Comparison of ENCODE assay signal across 8 mouse cellular contexts in genomic region chr4:150029885-150030284, GRCm38 (mm10). TPM values are rescaled to one million over a fixed set of nuclear protein-coding genes. Genes with fewer than 3 reads are reported as not detected.
DNase-seq lines count a peak whose midpoint lies in the region; ATAC-seq and TF ChIP-seq lines count a peak whose summit lies in the region.

No protein-coding gene starts in this region.

- H3K4me2 ChIP-seq in lung, embryonic 14.5 days: peak overlapping the region; percentile 96
- H3K4me2 ChIP-seq in embryonic facial prominence, embryonic 15.5 days (replicated peaks): peak overlapping the region; percentile 94
- H3K4me2 ChIP-seq in hindbrain, embryonic 15.5 days: peak overlapping the region; percentile 97
- H3K4me2 ChIP-seq in midbrain, embryonic 16.5 days (ENCODE audit: low read length): peak overlapping the region; percentile 92

- no peak for DNase-seq in lung, embryonic 14.5 days
- DNase-seq in lung, adult 18-20 months: no peak
- no peak for DNase-seq in urinary bladder, adult 18-20 months (ENCODE audit: low spot score in 2 of 2)
- no peak for DNase-seq in adrenal gland, postnatal 10 days
- DNase-seq in adrenal gland, postnatal 14 days: no peak

- H3K27ac ChIP-seq in lung, embryonic 14.5 days (ENCODE audit: low read depth): no peak overlapping the region
- H3K27ac ChIP-seq in embryonic facial prominence, embryonic 15.5 days (replicated peaks): no peak overlapping the region
- H3K27ac ChIP-seq in hindbrain, embryonic 15.5 days (replicated peaks): no peak overlapping the region
- H3K27ac ChIP-seq in midbrain, embryonic 16.5 days (ENCODE audit: low read length): no peak overlapping the region

- H3K27me3 ChIP-seq in lung, embryonic 14.5 days (ENCODE audit: insufficient read depth, low read length): peaks cover 74% of the 10 kb centered on the region
- H3K27me3 ChIP-seq in embryonic facial prominence, embryonic 15.5 days: peaks cover 72% of the 10 kb centered on the region
- peaks cover 62% of the 10 kb centered on the region for H3K27me3 ChIP-seq in hindbrain, embryonic 15.5 days
- H3K27me3 ChIP-seq in midbrain, embryonic 16.5 days (ENCODE audit: control insufficient read depth, insufficient read depth, low read depth, low read length): peaks cover 55% of the 10 kb centered on the region

- H3K9ac ChIP-seq in lung, embryonic 14.5 days: no peak overlapping the region
- no peak overlapping the region for H3K9ac ChIP-seq in embryonic facial prominence, embryonic 15.5 days
- no peak overlapping the region; the same call in 1 of the 2 replicates for H3K9ac ChIP-seq in hindbrain, embryonic 15.5 days
- H3K9ac ChIP-seq in midbrain, embryonic 16.5 days (ENCODE audit: low read depth, low read length): no peak overlapping the region

- TF ChIP-seq CTCF in lung, embryonic 14.5 days (IDR thresholded peaks at IDR 0.05; ENCODE audit: low read depth): no peak

- H3K36me3 ChIP-seq in lung, embryonic 14.5 days (ENCODE audit: insufficient read depth): no peaks in the 10 kb centered on the region
- no peaks in the 10 kb centered on the region for H3K36me3 ChIP-seq in embryonic facial prominence, embryonic 15.5 days
- no peaks in the 10 kb centered on the region for H3K36me3 ChIP-seq in hindbrain, embryonic 15.5 days
- H3K36me3 ChIP-seq in midbrain, embryonic 16.5 days (ENCODE audit: control insufficient read depth, insufficient read depth, low read length): no peaks in the 10 kb centered on the region

- H3K9me3 ChIP-seq in lung, embryonic 14.5 days (ENCODE audit: low read depth, low read length): no peaks in the 10 kb centered on the region
- H3K9me3 ChIP-seq in embryonic facial prominence, embryonic 15.5 days (replicated peaks): no peaks in the 10 kb centered on the region
- H3K9me3 ChIP-seq in hindbrain, embryonic 15.5 days: no peaks in the 10 kb centered on the region
- H3K9me3 ChIP-seq in midbrain, embryonic 16.5 days (replicated peaks; ENCODE audit: control insufficient read depth, low read length, poor library complexity, severe bottlenecking): no peaks in the 10 kb centered on the region

- no peak for ATAC-seq in lung, embryonic 14.5 days (ENCODE audit: insufficient read depth)
- ATAC-seq in embryonic facial prominence, embryonic 15.5 days (ENCODE audit: insufficient number of reproducible peaks, low FRiP score, low TSS enrichment, low read depth): no peak
- ATAC-seq in hindbrain, embryonic 15.5 days (ENCODE audit: low FRiP score, low read depth): no peak
- no peak for ATAC-seq in midbrain, embryonic 16.5 days

- H3K4me1 ChIP-seq in lung, embryonic 14.5 days (ENCODE audit: insufficient read depth): peaks cover 6% of the 10 kb centered on the region
- H3K4me1 ChIP-seq in embryonic facial prominence, embryonic 15.5 days: peaks cover 39% of the 10 kb centered on the region
- H3K4me1 ChIP-seq in hindbrain, embryonic 15.5 days (replicated peaks): peaks cover 46% of the 10 kb centered on the region
- peaks cover 28% of the 10 kb centered on the region for H3K4me1 ChIP-seq in midbrain, embryonic 16.5 days (ENCODE audit: control insufficient read depth, insufficient read depth, low read length)

- H3K4me3 ChIP-seq in lung, embryonic 14.5 days (ENCODE audit: low read depth, low read length): peak overlapping the region; percentile 47
- H3K4me3 ChIP-seq in embryonic facial prominence, embryonic 15.5 days (replicated peaks): peak overlapping the region; percentile 53
- H3K4me3 ChIP-seq in hindbrain, embryonic 15.5 days: peak overlapping the region; percentile 48
- peak overlapping the region; percentile 46 for H3K4me3 ChIP-seq in midbrain, embryonic 16.5 days (ENCODE audit: low read depth, low read length)

- whole genome bisulfite sequencing in lung, embryonic 14.5 days: 3% methylated on average over 11 of the region's 11 CpGs
- 3% methylated on average over 11 of the region's 11 CpGs for WGBS in embryonic facial prominence, embryonic 15.5 days
- WGBS in hindbrain, embryonic 15.5 days: 3% methylated on average over 11 of the region's 11 CpGs
- 3% methylated on average over 11 of the region's 11 CpGs for WGBS in midbrain, embryonic 16.5 days

RNA-seq across cellular contexts. Expression of gene H6pd, which starts 21.1 kb away (rescaled TPM):
- 20.4 and 22.0 TPM in 2 replicates for polyA plus RNA-seq in lung, embryonic 14.5 days (2014; fragmentation: Nextera tagmentation; extraction: Ambion mirVana)
- polyA plus RNA-seq in embryonic facial prominence, embryonic 15.5 days (2015; fragmentation: Nextera tagmentation; extraction: Ambion mirVana): 12.1 and 12.2 TPM in 2 replicates
- polyA plus RNA-seq in hindbrain, embryonic 15.5 days (2015; fragmentation: Nextera tagmentation; extraction: Ambion mirVana): 3.0 and 3.4 TPM in 2 replicates
- 2.5 and 3.1 TPM in 2 replicates for polyA plus RNA-seq in midbrain, embryonic 16.5 days (2015; fragmentation: Nextera tagmentation; extraction: Ambion mirVana)
- 100 to 1,000 TPM; 102 to 133 TPM for total RNA-seq in adrenal gland, postnatal 10 days (2021)
- total RNA-seq in adrenal gland, postnatal 14 days (2021): 115 and 132 TPM in 2 replicates

RNA-seq across cellular contexts. Expression of gene Gpr157, which starts 57.3 kb away (rescaled TPM):
- 1.4 and 1.5 TPM in 2 replicates for polyA plus RNA-seq in lung, embryonic 14.5 days (2014; fragmentation: Nextera tagmentation; extraction: Ambion mirVana)
- 1.5 and 1.7 TPM in 2 replicates for polyA plus RNA-seq in embryonic facial prominence, embryonic 15.5 days (2015; fragmentation: Nextera tagmentation; extraction: Ambion mirVana)
- polyA plus RNA-seq in hindbrain, embryonic 15.5 days (2015; fragmentation: Nextera tagmentation; extraction: Ambion mirVana): 0.40 and 0.59 TPM in 2 replicates
- 0.26 and 0.34 TPM in 2 replicates for polyA plus RNA-seq in midbrain, embryonic 16.5 days (2015; fragmentation: Nextera tagmentation; extraction: Ambion mirVana)
- 1 to 10 TPM; 2.7 to 4.9 TPM for total RNA-seq in adrenal gland, postnatal 10 days (2021)
- total RNA-seq in adrenal gland, postnatal 14 days (2021): 1.3 and 2.3 TPM in 2 replicates
